Mouse (Mus musculus) liver, adult 2 months (tissue): Measurements from ENCODE around the gene Nucks1.

Experiments used
- CTCF ChIP-seq: fragments of 200-500 bp; IDR thresholded peaks from 2 replicates; pipeline ENCODE4 v1.5.1; 2011; ENCODE audit warnings: low read depth, low read length, control low read depth
- POLR2A ChIP-seq: fragments of 200-500 bp; IDR thresholded peaks from 2 replicates; pipeline ENCODE4 v1.6.1; 2011; ENCODE audit warnings: low read length, control low read depth; ENCODE audit not compliant: insufficient read depth; ENCODE audit errors: extremely low read depth

GRCm38 (mm10) chr1:131866304-131866999 lies 43.9 kb upstream of the Nucks1 start:
- no peak for TF ChIP-seq CTCF
- no peak for TF ChIP-seq POLR2A
